10 mouse cellular contexts compared by ENCODE assay signal in the genomic region with DNA sequence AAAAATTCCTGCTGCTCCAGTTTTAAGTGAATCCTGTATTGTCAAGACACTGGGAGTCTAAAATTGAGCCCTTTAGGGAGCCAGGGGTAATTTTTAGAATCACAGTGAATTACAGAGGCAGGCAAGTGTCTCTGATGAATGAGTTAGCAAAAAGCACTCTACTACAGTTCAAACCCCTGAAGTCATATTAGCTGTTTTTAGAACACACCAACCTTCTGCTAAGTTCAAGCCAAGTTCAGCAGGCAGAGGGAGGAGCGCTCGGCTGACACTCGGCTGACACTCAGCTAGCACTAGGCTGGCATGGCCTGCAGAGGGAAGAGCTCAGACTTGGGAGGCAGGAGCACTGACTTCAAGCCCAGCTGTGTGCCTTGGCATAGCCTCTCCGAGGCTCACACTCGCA.
DNase-seq lines count a peak whose midpoint lies in the region; ATAC-seq and TF ChIP-seq lines count a peak whose summit lies in the region.
"Had no signal": no experiment of that assay in that cellular context is flagged by ENCODE, and none has a peak within 500 bp of the region (broad histone marks: within the 10 kb centered on the region; RNA-seq: fewer than 3 reads in every experiment).

No protein-coding gene starts in this region.

- ATAC-seq in forebrain, postnatal 0 days, result peak; percentile 78
- no peak; the same call in 1 of the 2 replicates for ATAC-seq in forebrain, embryonic 15.5 days (replicated peaks)
- ATAC-seq in intestine, embryonic 14.5 days (replicated peaks; ENCODE audit: low FRiP score, low TSS enrichment, low read depth), result 0 out of 2 replicates have a peak, but pooled peaks have one; percentile 20
- no peak for ATAC-seq in megakaryocyte-erythroid progenitor cell, adult 5-6 weeks (replicated peaks; ENCODE audit: low FRiP score, low TSS enrichment, poor library complexity, severe bottlenecking)
- no peak for ATAC-seq in forebrain, embryonic 14.5 days

- H3K9ac ChIP-seq in forebrain, postnatal 0 days, result no peak overlapping the region
- no peak overlapping the region for H3K9ac ChIP-seq in forebrain, embryonic 15.5 days (replicated peaks)
- no peak overlapping the region for H3K9ac ChIP-seq in intestine, embryonic 14.5 days (ENCODE audit: low read length)
- H3K9ac ChIP-seq in forebrain, embryonic 14.5 days (ENCODE audit: low read length), result no peak overlapping the region
- H3K9ac ChIP-seq: hindbrain, embryonic 12.5 days had no signal

- H3K4me3 ChIP-seq in forebrain, postnatal 0 days (ENCODE audit: low read depth, low read length), result no peak overlapping the region
- no peak overlapping the region for H3K4me3 ChIP-seq in forebrain, embryonic 15.5 days
- H3K4me3 ChIP-seq in intestine, embryonic 14.5 days (ENCODE audit: low read depth, low read length), result no peak overlapping the region
- H3K4me3 ChIP-seq in forebrain, embryonic 14.5 days (ENCODE audit: low read depth, low read length), result no peak overlapping the region
- H3K4me3 ChIP-seq: hindbrain, embryonic 12.5 days had no signal

- H3K4me2 ChIP-seq in forebrain, postnatal 0 days (ENCODE audit: low read depth), result no peak overlapping the region
- H3K4me2 ChIP-seq in forebrain, embryonic 15.5 days (replicated peaks), result no peak overlapping the region
- H3K4me2 ChIP-seq in intestine, embryonic 14.5 days (ENCODE audit: low read length), result no peak overlapping the region
- H3K4me2 ChIP-seq in forebrain, embryonic 14.5 days (ENCODE audit: low read length), result no peak overlapping the region
- H3K4me2 ChIP-seq: hindbrain, embryonic 12.5 days had no signal

- DNase-seq in forebrain, postnatal 0 days, result no peak
- DNase-seq in urinary bladder, postnatal 14 days (ENCODE audit: low spot score), result peak; percentile 23
- DNase-seq in urinary bladder, postnatal 4 days (ENCODE audit: low spot score in 2 of 2), result no peak
- no peak for DNase-seq in intestine, embryonic 14.5 days (ENCODE audit: low spot score)
- no peak for DNase-seq in thymus, postnatal 0 days (ENCODE audit: low spot score)
- no peak for DNase-seq in forebrain, embryonic 14.5 days (ENCODE audit: low spot score)
- DNase-seq: left cerebral cortex, postnatal 4 days had no signal

- no peaks in the 10 kb centered on the region for H3K36me3 ChIP-seq in forebrain, postnatal 0 days (ENCODE audit: insufficient read depth)
- no peaks in the 10 kb centered on the region for H3K36me3 ChIP-seq in forebrain, embryonic 15.5 days
- no peaks in the 10 kb centered on the region for H3K36me3 ChIP-seq in intestine, embryonic 14.5 days (ENCODE audit: control insufficient read depth, insufficient read depth, low read length)
- no peaks in the 10 kb centered on the region for H3K36me3 ChIP-seq in forebrain, embryonic 14.5 days (ENCODE audit: control insufficient read depth, insufficient read depth, low read length)
- H3K36me3 ChIP-seq: hindbrain, embryonic 12.5 days had no signal

- no peak overlapping the region for H3K27ac ChIP-seq in forebrain, postnatal 0 days (ENCODE audit: low read depth, low read length)
- no peak overlapping the region for H3K27ac ChIP-seq in forebrain, embryonic 15.5 days (replicated peaks)
- H3K27ac ChIP-seq in intestine, embryonic 14.5 days (ENCODE audit: low read depth), result no peak overlapping the region
- H3K27ac ChIP-seq in forebrain, embryonic 14.5 days (ENCODE audit: low read depth, low read length), result no peak overlapping the region
- H3K27ac ChIP-seq: hindbrain, embryonic 12.5 days had no signal

- H3K9me3 ChIP-seq in forebrain, postnatal 0 days (ENCODE audit: low read length), result no peaks in the 10 kb centered on the region
- no peaks in the 10 kb centered on the region for H3K9me3 ChIP-seq in forebrain, embryonic 15.5 days
- no peaks in the 10 kb centered on the region for H3K9me3 ChIP-seq in intestine, embryonic 14.5 days (ENCODE audit: control insufficient read depth, low read length)
- H3K9me3 ChIP-seq in forebrain, embryonic 14.5 days (replicated peaks; ENCODE audit: control insufficient read depth, low read length), result no peaks in the 10 kb centered on the region
- H3K9me3 ChIP-seq: hindbrain, embryonic 12.5 days had no signal

- H3K4me1 ChIP-seq in forebrain, postnatal 0 days (ENCODE audit: insufficient read depth), result no peaks in the 10 kb centered on the region
- 0 out of 2 replicates have a peak, but pooled peaks cover 6% of the 10 kb centered on the region for H3K4me1 ChIP-seq in forebrain, embryonic 15.5 days
- H3K4me1 ChIP-seq in intestine, embryonic 14.5 days (replicated peaks; ENCODE audit: control insufficient read depth, insufficient read depth, low read length), result peaks cover 15% of the 10 kb centered on the region
- H3K4me1 ChIP-seq in forebrain, embryonic 14.5 days (ENCODE audit: control insufficient read depth, insufficient read depth, low read length), result no peaks in the 10 kb centered on the region

- 66% methylated on average over 5 of the region's 5 CpGs for WGBS in forebrain, postnatal 0 days
- 76% methylated on average over 5 of the region's 5 CpGs for WGBS in forebrain, embryonic 15.5 days
- 38% methylated on average over 5 of the region's 5 CpGs for WGBS in intestine, embryonic 14.5 days
- WGBS in forebrain, embryonic 14.5 days, result 79% methylated on average over 5 of the region's 5 CpGs

- H3K27me3 ChIP-seq in forebrain, postnatal 0 days (ENCODE audit: insufficient read depth, low read length), result no peaks in the 10 kb centered on the region
- H3K27me3 ChIP-seq in forebrain, embryonic 15.5 days, result no peaks in the 10 kb centered on the region
- no peaks in the 10 kb centered on the region for H3K27me3 ChIP-seq in intestine, embryonic 14.5 days (replicated peaks; ENCODE audit: control insufficient read depth, insufficient read depth, low read length)
- no peaks in the 10 kb centered on the region for H3K27me3 ChIP-seq in forebrain, embryonic 14.5 days (replicated peaks; ENCODE audit: control insufficient read depth, insufficient read depth, low read length)
- H3K27me3 ChIP-seq: hindbrain, embryonic 12.5 days had no signal

- 0 out of 2 replicates have a peak, but pooled peaks have one; percentile 8 for TF ChIP-seq CTCF in forebrain, postnatal 0 days (IDR thresholded peaks at IDR 0.05; ENCODE audit: low read depth)

Comparison
In these comparisons a context has a peak if more than half of its experiments do, and no peak if none do; other contexts are left out.
1. ATAC-seq: peak in forebrain, postnatal 0 days (single experiment) and intestine, embryonic 14.5 days (single experiment); none in forebrain, embryonic 15.5 days (single experiment), megakaryocyte-erythroid progenitor cell, adult 5-6 weeks (single experiment) and forebrain, embryonic 14.5 days (single experiment).